Mouse (Mus musculus): ENCODE measurements around the gene P2ry2.
A peak's percentile ranks its signal among the peaks of the same experiment; 100 is the strongest.

P2ry2 gene

DNA sequence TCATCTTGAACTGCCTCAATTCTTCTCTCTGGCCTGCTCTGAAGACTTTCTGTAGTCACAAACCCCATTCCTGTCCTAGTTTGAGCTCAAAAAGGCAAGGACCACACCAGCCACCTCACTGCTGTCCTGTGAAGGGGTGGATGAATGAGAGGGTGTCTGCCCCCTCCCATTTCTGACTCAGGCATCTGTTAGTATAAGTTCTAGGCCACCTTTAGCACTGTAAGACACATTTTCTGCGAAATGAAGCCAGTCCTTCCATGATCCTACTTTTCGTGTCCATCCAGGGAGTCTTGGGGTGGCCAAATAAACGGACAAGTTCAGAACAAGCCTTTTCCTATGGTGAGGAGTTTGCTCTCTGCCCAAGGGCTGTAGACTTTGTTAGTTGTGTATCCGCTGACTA is at the start of gene P2ry2:
Gene P2ry2 (minus strand): TSS at position 326 of the 400 bp plus-strand sequence.
- no peak for DNase-seq (ENCODE audit: low read depth, low spot score)

DNA sequence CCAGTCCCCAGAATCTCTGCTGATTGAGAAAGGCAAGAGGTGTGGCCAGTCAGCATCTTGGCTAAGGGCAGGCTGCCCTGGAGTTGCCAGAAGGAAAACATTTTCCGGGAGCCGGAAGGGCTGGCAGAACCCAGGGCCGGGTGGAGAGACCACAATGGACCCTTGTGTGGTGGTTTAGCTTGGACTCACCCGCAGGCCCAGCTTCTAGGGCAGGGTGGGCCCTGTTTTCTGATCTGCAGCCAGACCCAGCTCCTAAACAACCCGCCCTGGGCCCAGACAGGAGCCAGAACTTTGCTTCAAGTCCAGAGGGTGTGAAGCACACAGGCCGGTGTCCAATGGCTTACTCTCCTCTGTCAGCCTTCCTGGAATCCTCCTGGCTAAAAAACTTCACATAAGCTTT is 49.6 kb upstream of the P2ry2 start:
- no peak for DNase-seq (ENCODE audit: low read depth, low spot score)

DNA sequence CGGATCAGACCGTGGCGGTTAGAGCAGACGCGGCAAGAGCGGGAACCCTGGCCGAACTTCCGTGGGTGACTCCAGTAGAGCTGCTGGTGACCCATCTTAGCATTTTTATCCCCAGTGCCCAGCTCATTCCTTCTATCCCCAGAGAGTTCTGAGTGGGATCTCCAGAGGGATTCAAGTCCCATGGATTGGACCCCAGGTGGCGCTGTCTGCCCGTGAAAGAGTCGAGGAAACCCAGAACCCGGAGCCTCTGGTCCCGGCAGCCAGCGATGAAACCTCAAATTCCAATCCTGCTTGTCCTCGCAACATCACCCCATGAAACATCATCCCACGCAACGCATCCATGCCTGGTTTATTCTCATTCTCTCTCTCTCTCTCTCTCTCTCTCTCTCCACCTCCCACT is 48.7 kb upstream of the P2ry2 start:
- DNase-seq (ENCODE audit: low read depth, low spot score), result peak; percentile 87

DNA sequence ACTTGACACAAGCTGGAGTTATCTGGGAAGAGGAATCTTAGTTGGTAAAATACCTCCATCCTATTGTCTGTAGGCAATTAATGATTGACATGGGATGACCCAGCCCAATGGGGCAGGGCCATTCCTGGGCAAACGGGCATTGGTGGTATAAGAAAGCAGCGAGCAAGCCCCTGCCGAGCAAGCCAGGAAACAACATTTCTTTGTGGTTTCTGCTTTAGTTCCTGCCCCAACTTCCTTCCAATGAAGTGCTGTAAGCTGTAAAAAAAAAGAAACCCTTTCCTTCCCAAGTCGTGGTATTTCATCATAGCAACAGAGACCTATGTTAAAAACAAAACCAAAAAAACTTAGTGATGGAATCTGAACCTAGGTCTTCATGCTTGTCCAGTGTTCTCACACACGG is 47.8 kb upstream of the P2ry2 start:
- DNase-seq (ENCODE audit: low read depth, low spot score), result no peak

DNA sequence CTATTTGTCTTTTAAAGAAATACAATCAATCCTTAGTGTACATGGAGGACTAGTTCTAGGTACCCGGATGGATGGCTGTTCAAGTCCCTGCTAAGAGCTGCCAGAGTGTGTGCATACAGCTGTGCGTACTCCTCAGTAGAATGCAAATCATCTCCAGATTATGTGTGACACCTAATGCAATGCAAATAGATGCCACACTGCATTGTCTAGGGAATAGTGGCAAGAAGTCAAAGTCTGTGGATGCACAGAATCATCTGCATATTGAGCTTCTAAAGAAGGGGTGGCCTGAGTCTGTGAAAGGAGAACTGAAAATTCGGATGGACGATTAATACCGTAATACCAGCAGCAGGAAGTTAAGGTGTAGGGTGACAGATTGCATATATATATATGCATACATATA is 46.5 kb upstream of the P2ry2 start:
- no peak for DNase-seq (ENCODE audit: low read depth, low spot score)

DNA sequence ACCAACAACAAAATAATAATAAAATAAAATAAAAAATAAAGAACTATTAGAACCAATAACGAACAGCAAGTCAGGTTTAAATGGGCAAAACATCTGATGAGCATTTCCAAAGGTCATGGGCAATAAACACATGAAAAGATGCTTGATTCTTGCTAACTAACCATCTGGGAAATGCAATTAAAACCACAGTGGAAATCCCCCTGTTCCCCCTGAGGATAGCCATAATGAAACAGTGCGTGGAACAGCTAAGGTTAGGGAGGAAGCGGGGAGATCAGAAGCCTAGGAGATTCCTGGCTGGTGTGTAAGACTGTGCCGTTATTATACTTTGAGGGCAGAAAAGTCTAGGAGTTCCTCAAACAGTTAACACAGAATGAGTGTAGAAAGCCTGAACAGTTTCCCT is 44.6 kb upstream of the P2ry2 start:
- DNase-seq (ENCODE audit: low read depth, low spot score), result no peak

DNA sequence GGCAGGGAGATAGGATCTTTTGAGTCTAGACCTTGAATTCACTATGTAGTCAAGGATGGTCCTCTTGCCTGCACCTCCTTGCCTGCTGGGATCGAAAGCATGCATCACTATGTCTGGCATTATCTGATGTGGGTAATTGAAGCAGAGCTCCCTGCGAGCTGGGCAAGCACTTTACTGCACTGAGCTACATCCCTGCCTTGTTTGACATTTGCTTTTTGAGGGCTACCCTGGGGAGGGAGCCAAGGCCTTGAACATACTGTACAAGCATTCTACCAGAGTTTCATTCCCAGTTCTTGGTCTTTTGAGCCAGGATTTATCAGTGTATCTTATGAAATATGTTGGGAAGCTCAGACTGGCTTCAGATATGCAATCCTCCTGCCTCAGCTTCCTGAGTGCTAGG is 40.5 kb upstream of the P2ry2 start:
- no peak for DNase-seq (ENCODE audit: low read depth, low spot score)

DNA sequence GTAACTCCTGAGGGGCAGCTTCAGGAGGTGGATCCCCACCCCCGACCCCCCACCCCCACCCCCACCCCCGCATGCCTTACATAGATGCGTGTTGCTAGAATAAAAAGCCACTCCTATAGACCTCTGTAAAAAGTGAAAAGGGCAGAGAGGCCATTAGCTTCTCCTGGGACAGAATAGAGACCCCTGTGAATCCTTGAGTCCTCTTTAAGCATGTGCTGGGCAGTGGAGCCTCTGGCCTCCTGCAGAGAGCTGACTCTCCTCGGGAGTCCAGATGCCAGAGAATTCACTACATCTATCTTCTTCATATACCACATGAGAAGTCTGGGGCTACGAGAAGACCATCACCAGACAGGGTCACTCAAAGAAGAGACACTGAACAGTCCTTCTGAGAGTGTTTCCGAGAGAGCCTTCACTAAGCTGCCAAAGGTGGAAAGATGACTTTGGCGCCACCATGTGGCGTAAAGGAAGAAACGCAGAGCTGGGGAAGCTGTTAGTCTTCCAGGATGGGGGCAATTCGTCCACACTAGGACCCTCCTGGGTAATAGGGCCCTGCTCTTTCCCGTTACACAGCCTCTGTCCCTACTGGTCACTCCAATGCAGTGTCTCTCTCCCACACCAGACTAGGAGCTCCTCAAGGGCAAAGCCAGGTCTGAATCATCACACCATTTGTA is 39.0 kb upstream of the P2ry2 start:
- peak; percentile 89 for DNase-seq (ENCODE audit: low read depth, low spot score)

DNA sequence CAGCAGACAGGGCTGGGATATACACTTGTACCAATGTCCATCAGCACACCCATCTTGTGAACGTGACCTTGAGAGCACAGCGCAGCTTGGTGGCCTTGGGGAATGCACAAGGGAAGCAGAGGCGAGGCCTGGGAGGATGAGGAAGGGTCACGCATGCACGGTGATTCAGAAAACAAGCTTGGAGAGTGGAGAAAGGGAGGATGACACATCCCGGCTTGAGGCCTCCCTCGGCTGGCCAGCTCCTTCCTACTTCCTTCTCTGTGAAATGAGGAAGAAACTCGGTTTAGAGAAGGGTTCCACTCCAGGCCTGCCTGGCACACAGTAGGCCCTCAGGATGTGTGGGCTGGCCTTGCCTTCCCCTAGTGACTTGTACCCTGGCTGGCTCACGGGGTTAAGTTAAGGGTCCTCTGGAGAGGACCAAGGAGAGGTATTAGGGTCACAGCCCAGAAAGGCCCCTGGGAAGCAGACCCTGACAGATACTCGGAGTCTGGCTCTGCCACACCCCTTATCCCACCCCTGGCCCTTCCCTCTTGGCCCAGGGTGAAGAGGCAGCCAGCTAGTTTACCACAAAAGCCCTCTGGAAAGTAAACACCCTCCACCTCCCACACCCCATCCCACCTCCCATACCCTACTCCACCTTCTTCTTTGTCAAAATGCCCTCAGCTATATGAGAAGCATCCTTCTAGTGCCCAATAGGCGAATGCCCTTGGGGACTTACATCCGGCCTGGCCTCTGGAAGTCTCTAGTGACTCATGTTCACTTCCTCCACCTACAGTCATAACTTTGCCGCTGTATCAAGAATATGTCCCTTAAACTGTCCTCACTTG is 38.3 kb upstream of the P2ry2 start:
- DNase-seq (ENCODE audit: low read depth, low spot score), result no peak

DNA sequence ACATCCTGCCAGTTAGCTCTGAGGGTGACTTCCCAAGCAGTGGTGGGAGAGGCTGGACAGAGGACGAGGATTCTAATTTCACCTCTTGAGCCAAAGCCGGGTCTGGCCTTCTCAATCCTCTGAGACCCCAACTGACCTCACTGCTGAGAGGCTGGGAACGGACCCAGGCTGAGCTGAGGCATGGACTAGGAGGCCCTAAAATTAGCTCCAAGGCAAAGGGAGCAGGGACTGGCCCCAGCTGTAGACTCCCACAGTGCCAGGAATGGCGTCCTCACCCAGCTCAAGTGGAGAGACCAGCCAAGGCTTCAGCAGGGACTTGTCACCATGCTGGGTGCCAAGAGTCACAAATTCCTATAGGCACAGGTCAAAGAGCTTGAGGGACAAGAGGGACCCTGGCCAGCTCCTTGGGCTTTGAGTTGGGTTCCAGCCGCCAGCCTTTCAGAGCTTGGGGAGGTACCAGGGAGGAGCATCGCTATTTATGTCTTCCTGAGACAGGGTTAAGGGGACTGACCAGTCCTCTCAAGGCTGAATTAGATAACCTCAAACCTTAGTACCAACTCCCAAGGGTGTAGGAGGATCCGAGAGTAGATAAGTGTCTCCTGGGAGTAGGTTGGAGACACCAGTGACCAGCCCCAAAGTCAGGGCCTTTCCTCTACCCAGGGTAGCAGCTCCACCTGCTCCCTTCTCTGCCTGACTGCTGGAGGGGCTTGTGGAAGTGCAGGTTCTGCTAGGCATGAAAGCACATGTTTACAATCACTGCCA is 36.8 kb upstream of the P2ry2 start:
- no peak for DNase-seq (ENCODE audit: low read depth, low spot score)

DNA sequence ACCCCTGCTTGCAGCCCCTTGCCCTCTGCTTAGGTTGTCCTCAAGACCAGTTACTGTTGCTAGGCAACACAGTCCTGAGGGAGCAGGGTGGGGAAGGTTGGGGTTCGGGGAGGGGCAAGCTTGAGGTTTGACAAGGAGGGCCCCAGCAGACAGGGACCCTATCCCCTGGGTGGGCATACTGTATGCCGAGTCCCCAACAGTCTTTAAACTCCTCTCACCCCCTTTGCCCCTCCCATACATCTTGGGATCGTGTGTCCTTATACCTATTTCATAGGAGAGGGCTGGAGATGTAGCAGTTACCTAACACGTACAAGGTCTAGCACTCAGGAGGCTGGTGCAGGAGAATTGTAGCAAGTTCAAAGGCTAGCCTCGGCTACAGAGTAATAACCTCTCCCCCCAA is 35.6 kb upstream of the P2ry2 start:
- DNase-seq (ENCODE audit: low read depth, low spot score), result no peak

DNA sequence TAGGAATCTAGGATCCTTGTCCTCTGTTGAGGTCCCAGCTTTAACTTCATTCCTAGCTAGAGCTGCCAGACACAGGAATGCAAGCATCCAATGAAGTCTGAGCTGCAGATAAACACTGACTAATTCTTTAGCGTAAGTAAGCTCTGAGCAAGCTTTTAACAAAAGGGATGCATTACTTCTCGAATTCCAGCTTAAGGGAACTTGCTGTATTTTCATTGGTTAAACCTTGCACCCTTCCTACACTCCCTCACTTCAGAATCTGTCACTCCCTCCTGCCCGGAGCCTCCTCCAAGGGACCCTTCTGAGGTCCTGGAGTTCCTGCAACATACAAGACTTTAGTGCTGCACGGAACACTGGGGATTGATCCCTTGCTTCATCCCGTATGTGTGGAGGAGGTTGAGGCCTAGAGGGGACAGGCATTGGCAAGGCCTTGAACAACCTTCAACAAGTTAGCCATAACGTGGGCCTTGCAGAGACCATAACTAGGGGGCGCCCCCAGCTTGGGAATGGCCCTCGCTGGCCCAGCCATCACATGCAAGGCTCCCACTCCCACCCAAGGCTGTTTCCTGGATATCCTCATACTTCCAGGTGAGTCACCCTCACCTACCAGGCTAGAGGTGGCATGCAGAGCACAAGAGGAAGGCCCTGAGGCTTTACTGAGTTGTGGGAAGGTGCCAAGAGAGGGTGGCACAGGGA is 31.3 kb upstream of the P2ry2 start:
- no peak for DNase-seq (ENCODE audit: low read depth, low spot score)

DNA sequence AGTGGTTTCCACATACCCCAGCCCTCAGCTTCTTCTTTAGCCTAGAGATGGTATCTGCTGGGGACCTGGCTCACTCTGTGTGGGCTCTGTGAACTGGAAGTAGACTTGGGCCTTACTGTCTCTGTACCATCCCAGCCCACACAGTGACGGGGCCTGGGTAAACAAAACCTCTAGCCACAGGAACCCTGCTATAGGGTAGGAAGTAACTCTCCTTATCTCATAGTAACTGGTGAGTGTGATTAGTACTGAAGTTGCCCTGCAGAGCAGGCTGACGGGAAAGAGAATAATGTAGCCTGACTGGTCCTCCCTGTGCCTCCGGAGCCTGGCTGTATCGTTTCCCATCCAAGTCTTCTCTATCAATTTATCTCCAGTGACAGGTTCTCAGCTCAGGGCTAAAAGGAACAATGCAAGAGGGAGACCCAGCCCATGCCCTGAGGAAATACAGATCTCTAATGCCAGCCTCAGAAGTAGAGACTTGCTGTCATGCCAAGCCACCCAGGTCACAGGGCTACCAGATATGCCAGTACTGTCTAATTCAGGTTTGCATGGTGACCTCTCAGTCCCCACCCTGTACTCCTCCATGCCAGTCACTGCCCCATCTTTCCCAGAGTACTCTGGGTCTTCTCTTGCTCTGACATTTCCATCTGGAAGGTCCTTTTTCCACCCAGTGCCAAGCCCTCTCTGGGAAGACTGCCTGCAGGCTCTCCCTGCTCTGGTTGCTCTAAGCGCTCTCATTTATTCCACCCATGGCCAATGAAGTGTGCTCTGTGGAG is 29.5 kb upstream of the P2ry2 start:
- no peak for DNase-seq (ENCODE audit: low read depth, low spot score)

DNA sequence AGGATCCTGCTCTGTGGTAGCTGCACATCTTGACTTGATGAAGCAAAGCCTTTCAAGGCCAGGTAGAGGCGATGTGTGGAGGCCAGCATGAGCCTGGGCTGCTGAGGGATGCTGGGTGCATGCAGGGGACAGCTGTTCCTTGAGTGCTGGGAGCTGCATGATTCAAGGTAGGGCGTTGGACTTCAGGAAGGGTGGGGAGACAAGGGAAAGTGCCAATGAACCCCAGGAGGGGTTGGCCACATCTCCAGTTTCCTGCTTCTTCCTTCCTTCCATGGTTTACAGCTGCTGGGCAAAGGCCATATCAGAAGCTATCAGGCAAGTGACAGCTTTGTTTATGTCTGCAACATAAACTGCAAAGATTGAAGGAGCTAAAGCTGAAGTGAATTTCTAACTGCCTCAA is 28.9 kb upstream of the P2ry2 start:
- DNase-seq (ENCODE audit: low read depth, low spot score), result no peak

DNA sequence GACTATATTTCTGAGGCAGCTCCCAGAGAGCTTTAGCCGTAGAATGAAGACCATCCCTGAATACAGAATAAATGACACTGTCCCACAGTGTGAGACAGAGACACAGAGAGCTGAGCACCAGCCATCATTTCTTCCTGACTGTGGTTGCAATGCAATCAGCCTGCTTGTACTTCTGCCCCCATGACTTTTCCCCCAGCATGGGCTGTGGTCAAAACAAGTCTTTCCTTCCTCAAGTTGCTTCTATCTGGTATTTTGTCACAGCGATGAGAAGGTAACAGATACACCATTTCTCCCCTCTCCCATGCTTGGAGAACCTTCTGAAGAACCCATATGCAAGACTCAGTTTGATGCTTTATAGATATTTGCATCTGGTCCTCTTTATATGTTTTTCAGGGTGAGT is 20.7 kb upstream of the P2ry2 start:
- DNase-seq (ENCODE audit: low read depth, low spot score), result no peak

DNA sequence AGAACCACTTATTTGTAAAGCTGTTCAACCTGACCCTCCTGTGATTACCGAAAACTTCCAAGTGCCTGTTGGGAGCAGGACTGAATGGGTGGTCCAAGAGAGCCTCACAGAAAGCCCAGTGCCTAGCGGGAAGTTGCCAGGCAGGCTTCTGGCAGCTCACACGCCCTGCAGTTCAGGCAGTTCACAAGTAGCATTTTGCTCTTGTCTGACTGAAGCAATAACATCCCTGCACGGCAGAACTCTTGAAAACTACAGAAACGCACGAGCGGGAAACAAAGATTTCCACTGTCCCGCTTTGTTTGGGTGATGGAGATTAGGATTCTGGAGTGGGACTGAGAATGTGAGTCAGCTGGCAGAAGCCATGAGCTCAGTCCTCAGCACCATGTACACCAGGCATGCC is 18.6 kb upstream of the P2ry2 start:
- DNase-seq (ENCODE audit: low read depth, low spot score), result no peak

DNA sequence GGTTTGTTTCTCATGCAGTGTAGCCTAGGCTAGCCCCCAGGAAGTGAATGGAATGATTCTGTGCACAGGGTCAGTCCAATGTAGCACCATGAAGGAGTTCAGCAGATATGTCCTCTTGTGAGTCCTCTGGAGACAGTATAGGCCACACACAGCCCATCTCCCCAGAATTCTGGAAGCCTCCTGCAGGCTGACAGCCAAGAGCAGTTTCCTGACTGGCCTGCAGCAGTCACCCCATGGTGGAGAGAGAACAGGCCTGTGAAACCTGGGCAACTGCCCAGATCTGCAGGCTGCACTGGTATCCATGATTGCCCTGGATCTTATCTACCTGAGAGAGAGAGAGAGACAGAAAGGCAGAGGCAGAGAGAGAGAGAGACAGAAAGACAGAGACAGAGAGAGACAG is 18.1 kb upstream of the P2ry2 start:
- no peak for DNase-seq (ENCODE audit: low read depth, low spot score)

DNA sequence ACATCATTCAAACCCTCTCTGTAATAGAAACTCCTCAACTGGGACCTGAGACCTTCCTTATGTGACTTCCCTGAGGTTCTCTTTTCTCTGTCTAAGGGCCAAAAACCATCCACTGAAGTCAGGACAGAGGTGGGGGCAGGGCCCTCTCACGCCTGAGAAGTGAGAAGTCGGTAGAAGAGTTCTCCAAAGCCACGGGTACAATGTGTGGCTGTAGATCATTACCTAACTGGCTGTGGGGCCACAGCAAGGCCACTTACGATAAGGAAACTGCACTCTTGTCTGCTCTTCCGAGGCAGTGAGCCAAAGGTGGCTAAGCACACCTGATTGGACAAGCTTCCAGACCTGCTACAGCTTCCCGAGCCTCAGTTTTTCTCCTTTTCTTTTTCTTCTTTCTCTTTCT is 16.8 kb upstream of the P2ry2 start:
- DNase-seq (ENCODE audit: low read depth, low spot score), result no peak

DNA sequence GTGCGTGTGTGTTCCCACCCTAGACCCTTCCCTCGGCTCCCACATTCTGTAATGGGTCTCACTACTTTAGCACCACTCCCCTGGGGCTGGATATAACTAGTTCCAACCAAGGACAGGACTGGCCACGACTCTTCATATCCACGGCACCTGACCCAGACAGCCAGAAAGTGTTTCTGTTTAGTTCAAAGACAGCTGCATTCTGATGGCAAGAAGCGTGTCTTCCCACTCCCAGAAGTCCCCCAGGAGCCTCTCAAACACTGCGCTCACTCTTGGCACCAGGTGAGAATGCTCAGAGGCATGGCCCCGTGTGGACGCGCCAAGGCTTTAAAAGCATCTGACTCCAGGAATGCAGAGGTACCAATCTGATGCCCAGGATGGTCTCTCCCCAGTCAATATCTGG is 16.3 kb upstream of the P2ry2 start:
- DNase-seq (ENCODE audit: low read depth, low spot score), result no peak

DNA sequence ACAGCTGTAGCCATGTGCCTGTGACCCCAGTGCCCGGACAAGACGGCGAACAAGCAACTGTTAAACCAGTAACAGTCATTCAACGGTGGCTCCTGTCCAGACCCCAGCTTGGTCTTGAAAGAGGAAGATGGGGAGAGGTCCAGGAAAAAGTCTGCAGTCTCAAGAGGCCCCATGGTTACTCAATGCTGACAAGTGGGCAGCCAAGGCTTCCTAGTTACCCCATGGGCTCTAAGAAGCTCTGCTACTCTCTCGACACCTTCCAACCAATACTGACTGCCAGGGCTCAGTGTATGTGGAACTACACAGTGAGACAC is 15.7 kb upstream of the P2ry2 start:
- DNase-seq (ENCODE audit: low read depth, low spot score), result no peak

DNA sequence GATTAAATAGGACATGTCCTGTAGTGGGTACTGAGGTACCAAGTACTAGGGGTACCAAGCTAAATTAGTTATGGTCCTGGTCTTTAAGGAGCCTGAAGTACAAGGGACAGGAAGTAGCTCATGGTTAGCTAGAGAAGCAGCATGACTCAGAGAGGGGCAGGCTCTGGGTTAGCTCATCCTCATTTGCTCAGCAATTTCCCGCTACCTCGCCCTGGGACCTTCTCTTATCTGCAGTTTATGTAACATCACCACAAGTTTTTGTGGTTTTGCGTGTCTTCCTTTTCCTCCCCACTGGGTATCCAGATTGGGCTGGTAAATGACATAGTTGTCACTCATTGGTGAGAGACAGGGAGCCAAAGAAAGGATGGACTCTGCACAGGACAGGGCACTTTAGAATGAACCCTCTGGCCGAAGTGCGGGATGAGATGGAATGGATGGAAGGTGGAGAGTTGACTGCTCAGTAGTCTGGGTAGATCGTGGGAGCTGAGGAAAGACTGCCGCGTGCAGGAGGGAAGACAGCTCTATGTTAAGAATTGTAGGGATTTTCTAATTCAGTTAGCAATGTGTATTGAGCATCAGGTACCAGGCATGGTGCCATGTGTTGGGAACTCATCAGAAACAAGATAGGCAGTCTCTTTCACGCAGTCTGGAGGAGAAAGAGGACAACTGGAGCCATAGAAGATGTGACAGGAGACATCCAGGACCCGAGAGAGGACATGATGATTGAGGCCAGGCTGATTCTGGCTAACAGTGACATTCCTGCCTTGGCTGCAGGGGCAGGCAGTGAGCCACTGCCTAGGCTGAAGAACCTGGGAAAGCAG is 15.2 kb upstream of the P2ry2 start:
- no peak for DNase-seq (ENCODE audit: low read depth, low spot score)
